Mouse (Mus musculus): ENCODE measurements around the gene Gnaq.

Gnaq gene

DNA sequence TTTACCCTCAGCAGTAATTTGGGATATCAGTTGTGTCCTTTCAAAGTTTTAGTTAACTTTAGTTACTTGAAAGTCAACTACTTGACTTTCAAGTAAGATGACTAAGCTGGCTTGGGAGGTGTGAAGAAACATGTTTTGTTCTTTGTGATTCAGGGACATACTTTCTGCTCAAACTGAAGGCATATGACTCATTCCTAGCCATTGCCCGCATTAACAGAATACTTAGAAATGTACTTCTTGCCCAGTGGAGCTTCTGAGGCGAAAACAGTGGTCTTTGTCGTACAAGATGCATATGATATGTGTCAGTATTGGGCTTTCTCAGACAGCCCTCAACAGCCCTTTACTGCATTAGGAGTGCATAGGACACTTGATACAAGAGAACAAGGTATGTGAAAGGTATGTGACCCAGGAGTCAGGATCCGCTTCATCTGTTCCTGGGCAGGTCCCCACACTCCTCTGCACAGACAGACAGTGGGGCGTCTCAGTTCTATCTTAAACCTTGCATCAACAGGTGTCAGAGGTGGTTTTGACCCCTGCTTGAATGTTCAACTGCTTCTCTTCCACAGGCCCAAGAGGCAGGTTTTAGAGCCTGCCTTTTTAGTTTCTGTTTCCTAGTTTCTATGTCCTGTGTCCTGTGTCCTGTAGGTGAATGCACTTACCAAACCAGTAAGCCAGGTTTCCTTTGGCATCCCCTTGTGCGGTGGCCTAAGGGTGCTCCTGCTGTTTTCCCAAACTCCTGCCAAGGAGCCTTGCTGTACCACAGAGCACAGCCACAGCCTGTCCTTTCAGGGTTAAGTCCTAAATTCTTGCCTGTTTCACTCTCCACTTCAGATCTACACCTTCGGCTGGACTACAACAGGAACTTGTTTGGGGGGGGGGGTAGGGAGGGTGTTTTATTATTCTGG lies 72.4 kb downstream of the Gnaq start:
- no peak for DNase-seq

DNA sequence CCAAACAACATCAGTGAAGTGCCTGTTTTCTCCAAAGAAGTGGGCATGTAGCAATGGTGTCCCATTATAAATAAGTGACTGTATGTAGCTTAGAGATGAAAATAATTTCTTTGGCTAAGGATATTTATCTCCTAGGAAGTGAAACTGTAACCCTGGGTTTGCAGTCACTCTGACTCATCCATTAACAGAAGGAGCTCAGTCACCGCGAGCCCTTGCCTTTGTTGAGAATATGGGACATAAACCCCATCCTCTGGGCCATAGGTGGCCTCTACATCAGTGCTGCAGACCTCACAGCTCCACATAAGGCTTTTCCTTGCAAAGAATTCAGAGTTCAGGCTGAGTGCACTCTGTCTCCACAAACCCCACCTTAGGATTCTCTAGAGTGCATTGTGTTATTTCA lies 77.0 kb downstream of the Gnaq start:
- no peak for DNase-seq

- DNase-seq: no peak
Measured at GRCm38 (mm10) chr19:16214946-16215345, 82.3 kb downstream of the Gnaq start.

DNA sequence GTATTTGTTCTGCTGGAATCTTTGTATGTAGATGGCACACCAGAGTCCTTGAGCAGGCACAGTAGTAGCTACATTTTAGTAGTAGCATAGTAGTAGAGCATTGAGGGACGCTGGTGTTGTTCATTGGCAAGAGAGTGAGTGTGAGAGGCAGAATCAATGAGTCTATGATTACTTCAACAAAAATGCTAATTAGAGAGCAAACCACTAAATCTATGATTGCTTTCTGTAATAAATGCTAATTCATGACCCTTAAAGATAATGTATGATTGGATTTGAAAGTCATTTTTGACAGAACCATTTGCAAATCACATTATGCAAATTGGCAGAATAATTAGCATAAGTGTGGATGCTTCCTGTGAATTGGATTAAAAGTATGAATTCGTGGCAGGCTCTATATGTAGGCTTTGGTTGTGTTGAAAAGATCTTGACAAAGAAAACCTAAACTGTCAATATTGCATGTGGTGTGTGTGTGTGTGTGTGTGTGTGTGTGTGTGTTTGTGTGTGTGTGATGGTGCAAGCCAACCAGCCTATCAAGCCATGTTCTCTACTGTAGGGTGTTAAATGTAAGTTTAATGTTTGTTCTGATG lies 82.9 kb downstream of the Gnaq start:
- no peak for DNase-seq

DNA sequence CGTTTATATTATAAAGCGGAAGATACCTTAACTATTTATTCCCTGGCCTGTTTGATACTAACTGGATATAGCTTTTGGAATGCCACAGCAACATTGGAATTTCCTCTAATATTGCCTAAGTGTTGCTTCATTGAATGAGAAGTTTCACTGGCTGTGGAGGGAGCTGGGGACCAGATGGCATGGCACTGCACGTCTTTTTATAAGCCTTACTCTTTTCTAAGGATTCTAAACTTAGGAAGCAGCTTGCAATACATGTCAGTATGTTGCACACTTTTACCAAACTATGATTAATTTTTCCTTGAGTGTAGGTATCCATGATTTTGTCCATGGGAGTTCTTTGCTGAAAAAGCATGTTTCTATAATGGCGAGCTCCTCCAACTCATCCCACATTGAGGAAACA lies 87.3 kb downstream of the Gnaq start:
- no peak for DNase-seq

GRCm38 (mm10) chr19:16222526-16222925 lies 89.9 kb downstream of the Gnaq start:
- DNase-seq: no peak

GRCm38 (mm10) chr19:16223126-16223525 lies 90.5 kb downstream of the Gnaq start:
- no peak for DNase-seq

DNA sequence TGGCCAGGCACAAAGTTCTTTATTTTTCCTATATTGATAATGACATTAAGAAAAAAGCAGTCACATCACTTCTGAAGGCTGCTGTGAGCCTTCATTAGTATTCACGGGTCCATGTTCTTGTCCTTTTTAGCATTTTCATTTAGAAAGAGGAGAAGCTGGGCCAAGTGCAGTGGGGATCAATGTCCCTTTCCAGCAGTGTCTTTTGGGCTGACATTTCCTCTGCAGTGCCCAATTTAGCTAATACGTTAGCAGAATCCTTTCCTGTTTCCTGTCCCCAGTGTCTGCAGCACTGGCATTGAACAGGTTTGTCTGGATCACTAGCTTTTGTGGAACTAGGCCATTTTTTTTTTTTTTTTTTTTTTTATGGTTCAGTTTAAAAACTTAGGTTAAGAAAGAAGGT lies 92.2 kb downstream of the Gnaq start:
- no peak for DNase-seq

GRCm38 (mm10) chr19:16231584-16231983 lies 99.0 kb downstream of the Gnaq start:
- no peak for DNase-seq

GRCm38 (mm10) chr19:16235594-16235993 lies 103.0 kb downstream of the Gnaq start:
- no peak for DNase-seq

- no peak for DNase-seq
Measured at GRCm38 (mm10) chr19:16237034-16237433, 104.4 kb downstream of the Gnaq start.

DNA sequence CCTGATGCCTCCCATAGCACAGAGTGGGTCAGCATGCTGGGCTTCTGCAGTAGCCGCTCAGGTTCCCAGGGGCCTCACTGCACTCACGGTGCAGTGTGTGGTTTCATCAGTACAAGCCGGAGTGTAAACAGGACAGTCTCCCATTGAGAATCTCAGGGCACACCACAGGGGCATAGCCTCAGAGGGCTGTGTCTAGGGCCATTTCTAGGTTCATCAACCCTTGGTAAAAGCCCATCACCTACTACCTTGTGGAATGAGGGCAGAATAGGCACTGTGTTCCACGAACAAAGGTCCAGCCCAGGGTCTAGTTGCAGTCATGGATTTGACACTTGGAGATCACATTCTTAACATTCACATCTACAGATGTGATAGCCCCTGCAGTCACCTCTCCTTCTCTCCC lies 105.4 kb downstream of the Gnaq start:
- DNase-seq: no peak

DNA sequence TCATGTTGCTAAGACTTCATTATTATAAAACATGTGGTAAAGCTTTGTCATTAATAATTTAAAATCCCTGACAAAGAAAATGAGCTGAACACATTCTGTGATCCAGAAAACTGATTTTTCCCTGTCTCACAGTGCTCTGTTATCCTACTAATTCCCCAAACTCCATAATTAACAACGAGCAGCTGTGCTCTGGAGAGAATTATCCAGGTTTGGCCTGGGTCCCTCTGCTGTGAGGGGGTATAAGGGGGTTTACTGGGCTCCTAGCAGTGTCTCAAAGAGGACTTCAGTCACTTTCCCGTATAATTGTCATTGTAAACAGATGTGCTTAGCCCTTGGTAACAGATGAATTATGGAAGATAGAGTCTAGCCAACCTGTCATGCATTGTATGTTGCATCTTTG lies 105.9 kb downstream of the Gnaq start:
- DNase-seq: no peak

DNA sequence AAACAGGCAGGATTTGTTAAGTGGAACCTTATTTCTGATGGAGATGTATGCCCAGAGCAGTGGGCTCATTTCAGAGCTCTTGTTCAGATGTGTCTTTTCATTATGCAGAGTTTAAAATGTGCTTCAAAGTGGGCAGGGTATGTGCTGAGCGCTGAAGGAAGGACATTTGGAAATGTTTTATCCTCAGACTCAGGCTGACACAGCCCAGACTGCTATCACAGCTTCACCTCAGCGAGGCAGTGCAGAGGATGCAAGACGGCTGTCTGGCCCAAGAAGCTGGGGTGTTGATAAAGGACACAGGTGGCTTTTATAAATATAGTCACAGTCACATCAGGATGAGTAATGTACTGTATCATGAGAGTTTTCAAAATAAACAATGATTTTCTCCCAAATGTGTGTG lies 110.1 kb downstream of the Gnaq start:
- no peak for DNase-seq

DNA sequence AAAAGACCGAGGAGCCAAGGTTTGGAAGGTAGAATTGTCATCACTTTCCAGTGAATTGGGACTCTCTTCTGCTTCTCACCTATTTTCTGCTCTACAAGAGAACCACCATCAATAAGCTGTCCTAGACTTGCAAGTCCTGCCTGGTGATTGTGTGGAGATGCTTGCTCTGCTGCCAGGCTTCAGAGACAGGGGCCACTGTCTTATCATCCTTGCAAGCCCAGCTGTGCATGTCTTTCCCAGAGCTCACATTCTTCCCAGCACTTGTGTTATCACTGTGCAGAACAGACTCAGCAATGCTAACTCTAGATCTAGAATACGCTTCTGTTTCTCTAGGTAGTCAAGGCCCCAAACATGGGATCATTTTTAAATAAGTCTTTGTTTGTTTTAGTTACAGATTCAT lies 116.4 kb downstream of the Gnaq start:
- DNase-seq: no peak

- DNase-seq: no peak
Measured at GRCm38 (mm10) chr19:16250921-16251320, 118.3 kb downstream of the Gnaq start.

DNA sequence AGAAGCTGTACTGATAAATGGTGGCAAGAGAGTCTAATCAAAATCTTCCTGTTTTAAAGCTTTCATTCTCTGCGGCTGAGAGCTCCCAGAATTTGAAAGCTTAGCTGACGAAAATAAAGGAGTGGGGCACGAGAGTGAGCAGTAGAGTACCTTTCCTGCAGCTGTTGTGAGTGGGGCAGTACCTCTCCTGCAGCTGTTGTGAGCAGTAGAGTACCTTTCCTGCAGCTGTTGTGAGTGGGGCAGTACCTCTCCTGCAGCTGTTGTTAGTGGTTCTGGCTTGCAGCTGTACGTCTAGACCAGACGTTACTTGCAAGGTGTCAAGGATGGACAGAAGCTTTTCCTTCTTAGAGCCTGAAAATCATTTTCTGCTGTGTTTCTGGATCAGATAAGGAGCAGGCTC lies 119.2 kb downstream of the Gnaq start:
- DNase-seq: no peak

DNA sequence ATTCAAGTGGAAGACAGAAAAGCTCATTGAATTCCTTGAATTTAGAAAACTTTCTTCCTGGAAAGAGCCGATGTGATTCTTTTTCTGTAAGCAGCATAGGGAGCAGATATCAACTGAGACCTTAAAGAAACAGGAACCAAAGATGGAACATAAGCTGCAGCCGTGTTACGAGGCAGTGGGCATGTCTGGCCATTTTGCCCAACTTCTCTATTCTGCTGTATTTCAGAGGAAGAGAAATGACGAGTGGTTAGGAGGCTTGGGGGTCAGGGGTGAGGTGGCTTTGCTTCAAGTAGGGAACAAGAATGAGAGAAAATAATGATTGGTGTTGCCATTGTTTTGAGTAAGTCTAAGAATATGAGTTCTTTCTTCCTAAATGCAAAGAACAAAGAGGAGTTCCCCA lies 120.1 kb downstream of the Gnaq start:
- no peak for DNase-seq

DNA sequence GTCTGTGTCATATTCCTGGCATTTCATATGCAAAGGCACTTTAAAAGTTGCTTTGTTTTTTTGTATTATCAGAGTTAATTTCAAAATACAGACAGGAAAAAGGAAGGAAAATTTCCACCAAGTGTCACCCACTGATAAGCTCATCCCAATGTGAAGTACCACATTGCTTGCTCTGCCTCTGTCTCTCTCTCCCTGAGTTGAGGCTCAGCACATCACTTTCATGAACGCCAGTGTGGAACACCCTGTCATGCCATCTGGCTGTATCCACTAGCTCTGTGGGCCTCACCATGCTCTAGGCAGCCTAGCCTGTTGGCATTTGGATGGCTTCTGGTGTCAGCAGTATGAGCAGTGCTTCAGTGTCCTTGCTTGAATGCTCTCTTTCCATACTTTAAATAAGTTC lies 122.2 kb downstream of the Gnaq start:
- DNase-seq: no peak

DNA sequence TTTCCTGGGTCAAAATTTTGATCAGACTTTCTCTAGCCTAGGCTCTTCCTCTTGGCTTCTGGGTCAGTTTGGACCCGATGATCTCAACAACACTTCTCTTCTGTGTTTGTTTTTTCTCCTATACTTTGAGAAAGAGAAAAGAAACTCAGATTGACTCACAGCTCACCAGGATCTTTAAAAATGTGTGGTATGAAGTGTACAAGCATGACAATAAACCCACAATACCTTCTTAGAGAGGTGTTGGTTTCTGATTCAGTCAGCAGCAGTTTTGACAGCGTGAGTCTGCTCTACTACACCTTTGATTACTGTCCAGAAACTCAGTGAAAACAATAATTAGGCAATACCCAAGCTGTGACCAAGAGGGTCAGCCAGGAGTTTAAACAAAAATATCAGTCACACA lies 122.7 kb downstream of the Gnaq start:
- no peak for DNase-seq

DNA sequence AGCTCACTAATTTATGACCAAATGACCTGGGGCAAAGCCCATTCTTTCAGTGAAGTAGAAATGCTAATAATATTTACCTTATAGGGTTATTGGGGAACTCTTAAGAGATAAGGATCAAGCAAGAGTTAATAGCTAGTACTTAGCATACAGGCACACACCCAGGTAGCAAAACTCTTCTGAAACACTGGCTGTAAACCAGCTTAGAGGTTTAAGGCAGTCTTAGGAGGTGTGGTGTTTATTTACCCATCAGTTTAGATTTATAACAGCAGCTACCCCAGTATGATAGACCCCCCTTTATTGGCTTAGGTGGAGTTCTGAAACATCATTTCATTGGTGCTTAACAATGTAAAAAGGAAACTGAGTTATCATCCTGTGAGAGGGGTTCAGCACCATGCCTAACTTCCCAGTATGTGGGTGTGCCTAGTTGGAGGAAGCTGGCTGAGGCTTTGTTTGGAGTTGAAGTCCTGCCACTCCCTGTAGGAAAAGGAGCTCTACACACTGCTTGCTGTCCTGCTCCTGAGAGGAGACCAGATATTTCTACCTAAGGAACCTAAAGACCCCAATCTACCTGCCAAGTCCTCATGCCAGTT lies 126.2 kb downstream of the Gnaq start:
- DNase-seq: no peak

DNA sequence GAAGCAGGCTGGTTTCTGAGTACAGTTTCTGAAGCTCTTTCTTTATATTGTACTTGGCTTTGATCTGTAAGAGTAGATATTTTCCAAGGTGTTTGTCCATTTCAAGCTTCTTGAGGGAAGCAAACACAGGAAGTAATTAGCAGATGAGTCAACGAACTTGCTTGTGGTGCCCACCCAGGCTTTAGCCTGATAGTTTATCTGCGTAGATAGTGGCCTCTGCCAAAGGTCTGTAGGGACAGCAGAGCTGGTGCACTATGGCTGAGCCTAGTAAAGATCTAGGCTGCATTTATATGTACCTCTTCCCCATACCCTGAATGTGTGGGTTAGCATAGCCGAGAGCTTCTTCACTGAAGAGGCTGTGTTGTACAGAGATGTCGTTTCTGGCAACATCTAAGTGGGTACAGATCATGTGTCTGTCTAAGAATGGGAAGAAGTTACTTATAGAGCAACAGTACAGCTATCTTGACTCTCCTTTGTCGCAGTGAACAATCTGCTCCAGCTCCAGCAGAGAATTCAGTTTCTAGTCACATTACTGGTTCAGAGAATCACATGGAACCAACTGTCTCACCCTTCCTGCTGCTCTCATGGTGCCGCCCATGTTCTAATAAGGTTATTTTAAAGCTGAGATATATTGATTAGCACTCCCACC lies 127.3 kb downstream of the Gnaq start:
- DNase-seq: no peak

DNA sequence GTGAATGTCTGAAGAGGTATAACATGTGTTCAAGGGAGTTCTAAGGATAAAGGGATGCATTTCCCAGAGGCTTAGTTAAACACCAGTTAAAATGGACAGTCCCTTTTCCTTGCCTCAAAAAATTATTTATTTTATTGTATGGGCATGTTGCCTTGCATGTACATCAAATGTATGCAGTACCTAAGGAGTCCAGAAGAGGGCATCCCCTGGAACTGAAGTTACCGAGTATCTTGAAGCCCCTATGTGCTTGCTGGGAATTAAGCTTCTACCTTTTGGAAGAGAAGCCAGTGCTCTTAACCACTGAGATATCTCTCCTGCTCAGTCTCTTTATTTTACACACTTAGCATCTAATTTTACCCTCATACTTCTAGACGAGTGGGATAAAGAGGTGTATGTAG lies 127.8 kb downstream of the Gnaq start:
- DNase-seq: no peak

GRCm38 (mm10) chr19:16260973-16261372 lies 128.3 kb downstream of the Gnaq start:
- DNase-seq: no peak

All from right cerebral cortex, postnatal 4 days (tissue).